Mouse (Mus musculus) forebrain, embryonic 13.5 days (tissue): ENCODE measurements at regions not wholly inside any gene's neighbourhood (a gene's known extent, or its start where the extent isn't known, plus 50 kb on each side); places are given as distances from the start of the nearest gene placed in this dataset.

ENCODE experiments used
- ATAC-seq: fragments of 200-750 bp; cut with Nextera tagmentation; 2 replicates; pipeline ENCODE4 v1.8.0; 2017
- H3K27ac ChIP-seq: fragments of 300-500 bp; sonication (generic); 2 replicates; pipeline ENCODE4 v1.5.1; 2015; ENCODE audit warnings: inconsistent platforms, mild to moderate bottlenecking, moderate library complexity
- H3K27me3 ChIP-seq: fragments of 300-500 bp; sonication (generic); 2 replicates; pipeline ENCODE4 v1.6.1; 2015; ENCODE audit warnings: mild to moderate bottlenecking, inconsistent platforms
- H3K36me3 ChIP-seq: fragments of 300-500 bp; sonication (generic); 2 replicates; pipeline ENCODE4 v1.6.1; 2015; ENCODE audit warnings: mild to moderate bottlenecking, inconsistent platforms; ENCODE audit not compliant: poor library complexity, severe bottlenecking
- H3K4me1 ChIP-seq: fragments of 300-500 bp; sonication (generic); 2 replicates; pipeline ENCODE4 v1.6.1; 2015; ENCODE audit warnings: inconsistent platforms
- H3K4me2 ChIP-seq: fragments of 300-500 bp; sonication (generic); 2 replicates; pipeline ENCODE4 v1.6.1; 2015; ENCODE audit warnings: inconsistent platforms, mild to moderate bottlenecking, moderate library complexity
- H3K4me3 ChIP-seq: fragments of 300-500 bp; sonication (generic); 2 replicates; pipeline ENCODE4 v1.5.1; 2015; ENCODE audit warnings: mild to moderate bottlenecking, inconsistent platforms
- H3K9ac ChIP-seq: fragments of 300-500 bp; sonication (generic); 2 replicates; pipeline ENCODE4 v1.6.1; 2015; ENCODE audit warnings: mild to moderate bottlenecking, inconsistent platforms
- H3K9me3 ChIP-seq: fragments of 300-500 bp; sonication (generic); replicated peaks from 2 replicates; pipeline ENCODE4 v1.6.1; 2016; ENCODE audit warnings: inconsistent platforms
- WGBS: fragments of 180-500 bp; shearing (Covaris S2); methylation state at CpG from one replicate; pipeline ENCODE4 v1.1.7; 2015; 5-methylcytosine and 5-hydroxymethylcytosine counted together

- Histone ChIP-seq H3K4me1 (peaks cover 13% of the 10 kb centered on the region), H3K9ac (no peak overlapping the region), H3K27me3 (no peaks in the 10 kb centered on the region), H3K4me2 (no peak overlapping the region), H3K4me3 (no peak overlapping the region), H3K27ac (no peak overlapping the region), H3K36me3 (no peaks in the 10 kb centered on the region), H3K9me3 (no peaks in the 10 kb centered on the region; the same call in 1 of the 2 replicates)
- 0 out of 2 replicates have a peak, but pooled peaks have one; percentile 50 for ATAC-seq
Observed at GRCm38 (mm10) chr4:106255959-106256609, 59.9 kb upstream of the Usp24 start.

- ATAC-seq, result no peak
Observed at GRCm38 (mm10) chr4:106261404-106261803, 54.6 kb upstream of the Usp24 start.

GRCm38 (mm10) chr4:106261901-106262560 is 54.0 kb upstream of the Usp24 start:
- no peak overlapping the region for H3K4me3 ChIP-seq
- H3K27me3 ChIP-seq, result no peaks in the 10 kb centered on the region
- H3K9me3 ChIP-seq, result no peaks in the 10 kb centered on the region; the same call in 1 of the 2 replicates
- ATAC-seq, result peak; percentile 50; the same call in 1 of the 2 replicates
- H3K4me2 ChIP-seq, result no peak overlapping the region
- H3K36me3 ChIP-seq, result no peaks in the 10 kb centered on the region
- H3K4me1 ChIP-seq, result peaks cover 18% of the 10 kb centered on the region
- peak overlapping the region; percentile 65 for H3K27ac ChIP-seq
- no peak overlapping the region for H3K9ac ChIP-seq
- WGBS, result 52% methylated on average over 3 of the region's 3 CpGs

More at GRCm38 (mm10) chr4:106261404-106261803, 54.6 kb upstream of the Usp24 start:
- H3K27ac ChIP-seq, result no peak overlapping the region
- no peak overlapping the region for H3K4me3 ChIP-seq
- WGBS, result 79% methylated on average over 3 of the region's 3 CpGs
- H3K9me3 ChIP-seq, result no peaks in the 10 kb centered on the region; the same call in 1 of the 2 replicates
- H3K4me2 ChIP-seq, result no peak overlapping the region
- H3K36me3 ChIP-seq, result no peaks in the 10 kb centered on the region
- H3K27me3 ChIP-seq, result no peaks in the 10 kb centered on the region
- H3K9ac ChIP-seq, result no peak overlapping the region
- H3K4me1 ChIP-seq, result peaks cover 24% of the 10 kb centered on the region

GRCm38 (mm10) chr4:106262751-106263725 is 53.0 kb upstream of the Usp24 start:
- ATAC-seq, result 0 out of 2 replicates have a peak, but pooled peaks have one; percentile 30
- peak overlapping the region; percentile 49; the same call in 1 of the 2 replicates for H3K27ac ChIP-seq
- no peaks in the 10 kb centered on the region for H3K27me3 ChIP-seq
- no peak overlapping the region for H3K4me2 ChIP-seq
- H3K4me1 ChIP-seq, result peaks cover 16% of the 10 kb centered on the region
- H3K36me3 ChIP-seq, result no peaks in the 10 kb centered on the region
- H3K4me3 ChIP-seq, result no peak overlapping the region
- WGBS, result 77% methylated on average over 9 of the region's 9 CpGs
- no peaks in the 10 kb centered on the region; the same call in 1 of the 2 replicates for H3K9me3 ChIP-seq
- H3K9ac ChIP-seq, result no peak overlapping the region
